Mouse (Mus musculus) brain, embryonic 14.5 days (tissue): ENCODE data around the gene Sbf2. TPM values are rescaled to one million over a fixed set of nuclear protein-coding genes. Genes with fewer than 3 reads are reported as not detected.
"Not testable (repeated sequence)": the region's sequence is repeated elsewhere in the genome, so short reads cannot be mapped to it uniquely, and the experiment has no call there.

Experiments used
- DNase-seq: peaks from one replicate; pipeline ENCODE4 v3.0.0-alpha.2; 2011; ENCODE audit warnings: low read depth
- CTCF ChIP-seq: fragments of 200-500 bp; IDR thresholded peaks from 2 replicates; pipeline ENCODE4 v1.5.1; 2012; ENCODE audit warnings: inconsistent platforms, mild to moderate bottlenecking, moderate library complexity, borderline replicate concordance; ENCODE audit not compliant: insufficient read depth, insufficient read length; ENCODE audit errors: extremely low read depth
- POLR2A ChIP-seq: fragments of 200-500 bp; IDR thresholded peaks from 2 replicates; pipeline ENCODE4 v1.6.1; 2012; ENCODE audit warnings: mild to moderate bottlenecking, inconsistent platforms, borderline replicate concordance; ENCODE audit not compliant: poor library complexity, insufficient read depth, insufficient read length, severe bottlenecking; ENCODE audit errors: extremely low read depth
- polyA plus RNA-seq: library from polyadenylated mRNA; depleted of rRNA; stranded (reverse); fragments of >200 nt; gene quantifications from 2 replicates; pipeline ENCODE4 v1.2.3, GENCODE M21; 2012

Gene Sbf2
- polyA plus RNA-seq, 1 experiment: 79.0 TPM

- TF ChIP-seq CTCF: no peak
- TF ChIP-seq POLR2A: no peak
- peak; percentile 72 for DNase-seq
Measured at GRCm38 (mm10) chr7:110615151-110615631, 469 bp upstream of the Sbf2 start.

DNA sequence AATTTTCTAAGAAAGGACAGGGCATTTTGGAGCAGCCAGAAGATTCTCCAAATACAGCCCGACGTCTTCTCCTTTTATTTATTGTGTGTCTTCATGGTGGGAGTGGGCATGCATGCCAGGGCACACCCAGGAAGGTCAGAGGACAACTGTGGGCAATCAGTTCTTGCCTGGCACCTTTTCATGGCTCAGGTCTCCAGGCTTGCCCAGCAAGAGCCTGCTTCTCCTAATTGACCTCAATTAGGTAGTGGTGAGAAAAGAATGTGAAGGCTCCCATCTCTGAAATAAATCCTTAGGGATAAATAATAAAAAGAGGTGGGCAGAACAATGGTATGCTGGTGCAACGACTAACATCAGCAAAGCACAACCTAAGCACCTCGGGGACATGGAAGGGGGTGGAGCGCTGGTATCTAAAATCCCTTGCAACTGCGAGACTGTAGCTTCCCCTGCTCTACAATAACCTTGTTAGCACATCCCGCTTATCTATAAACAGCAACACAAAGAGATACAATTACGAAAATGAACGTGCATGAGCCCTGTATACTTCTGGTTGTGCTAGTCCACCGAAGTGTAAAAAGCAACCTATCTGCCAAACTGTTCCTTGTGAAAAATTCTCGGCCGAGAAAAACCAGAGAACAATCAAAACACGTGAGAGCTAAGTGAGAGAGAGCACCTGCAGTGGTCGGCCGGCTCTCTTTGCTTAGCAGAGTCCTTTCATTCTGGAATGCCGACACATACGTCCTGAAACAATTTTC, 1.2 kb downstream of the Sbf2 start:
- no peak for TF ChIP-seq CTCF
- TF ChIP-seq POLR2A: no peak
- DNase-seq: no peak

DNA sequence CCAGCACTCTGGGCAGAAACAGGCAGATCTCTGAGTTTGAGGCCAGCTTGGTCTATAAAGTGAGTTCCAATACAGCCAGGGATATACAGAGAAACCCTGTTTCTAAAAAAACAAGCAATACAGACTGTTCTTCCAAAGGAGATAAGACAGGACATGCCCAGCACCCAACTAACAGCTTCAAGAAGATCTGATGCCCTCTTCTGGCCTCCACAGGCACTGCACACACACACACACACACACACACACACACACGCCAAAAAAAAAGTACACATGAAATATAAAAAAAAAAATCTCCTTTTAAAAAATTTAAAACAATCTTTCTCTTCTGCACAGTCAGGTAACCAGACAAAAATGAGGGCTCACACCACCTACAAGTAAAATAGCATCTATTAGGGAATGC, 7.8 kb downstream of the Sbf2 start:
- no peak for TF ChIP-seq CTCF
- no peak for TF ChIP-seq POLR2A
- DNase-seq: no peak

- TF ChIP-seq POLR2A (no peak), CTCF (no peak)
- DNase-seq: no peak
Measured at GRCm38 (mm10) chr7:110605476-110605875, 9.2 kb downstream of the Sbf2 start.

DNA sequence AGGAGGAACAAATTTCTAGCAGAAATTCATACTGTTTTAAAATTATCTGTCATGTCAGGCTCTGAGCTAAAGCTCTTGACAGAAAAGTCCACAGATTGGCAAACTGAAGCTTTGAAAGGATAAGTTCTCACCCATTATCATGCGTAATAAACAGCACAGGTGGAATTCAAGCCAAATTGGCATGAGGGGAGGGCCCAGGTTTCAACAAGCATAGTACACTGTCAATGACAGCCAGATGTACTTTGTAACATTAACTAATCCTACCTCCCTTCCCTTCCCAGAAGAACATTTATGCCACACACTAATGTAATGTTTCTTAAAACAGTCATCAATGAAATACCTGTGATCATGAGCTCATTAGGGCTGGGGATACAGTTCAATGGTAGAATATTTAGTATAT, 17.6 kb downstream of the Sbf2 start:
- TF ChIP-seq CTCF: no peak
- TF ChIP-seq POLR2A: no peak
- DNase-seq: no peak

DNA sequence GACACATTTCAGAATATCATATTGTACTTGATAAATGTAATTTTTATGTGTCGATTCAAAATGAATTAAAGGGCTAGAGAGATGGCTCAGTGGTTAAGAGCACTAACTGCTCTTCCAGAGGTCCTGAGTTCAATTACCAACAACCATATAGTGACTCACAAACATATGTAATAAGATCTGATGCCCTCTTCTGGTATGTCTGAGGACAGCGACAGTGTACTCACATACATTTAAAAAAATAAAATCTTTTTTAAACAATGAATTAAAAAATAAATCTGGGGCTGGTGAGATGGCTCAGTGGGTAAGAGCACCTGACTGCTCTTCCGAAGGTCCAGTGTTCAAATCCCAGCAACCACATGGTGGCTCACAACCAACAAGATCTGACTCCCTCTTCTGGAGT, 20.7 kb downstream of the Sbf2 start:
- DNase-seq: not testable (repeated sequence)

DNA sequence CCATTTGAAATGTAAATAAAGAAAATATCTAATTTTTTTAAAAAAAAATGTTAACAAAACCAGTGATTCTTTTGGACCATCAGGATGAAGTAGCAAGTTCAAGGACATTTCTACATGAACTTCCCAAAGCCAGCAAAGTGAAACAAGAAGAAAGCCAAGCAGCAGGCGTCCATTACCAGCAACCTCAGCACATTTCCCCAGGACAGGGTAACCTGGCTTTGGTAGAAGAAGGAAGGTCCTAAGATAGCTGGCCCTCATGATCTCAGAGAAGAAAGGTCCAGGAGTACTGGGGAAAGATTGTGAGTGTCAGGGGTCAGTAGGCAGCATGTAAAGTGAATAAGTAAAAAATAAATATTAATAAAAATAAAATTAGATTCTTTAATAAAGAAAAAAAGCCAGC, 27.0 kb downstream of the Sbf2 start:
- TF ChIP-seq POLR2A (no peak), CTCF (no peak)
- no peak for DNase-seq

DNA sequence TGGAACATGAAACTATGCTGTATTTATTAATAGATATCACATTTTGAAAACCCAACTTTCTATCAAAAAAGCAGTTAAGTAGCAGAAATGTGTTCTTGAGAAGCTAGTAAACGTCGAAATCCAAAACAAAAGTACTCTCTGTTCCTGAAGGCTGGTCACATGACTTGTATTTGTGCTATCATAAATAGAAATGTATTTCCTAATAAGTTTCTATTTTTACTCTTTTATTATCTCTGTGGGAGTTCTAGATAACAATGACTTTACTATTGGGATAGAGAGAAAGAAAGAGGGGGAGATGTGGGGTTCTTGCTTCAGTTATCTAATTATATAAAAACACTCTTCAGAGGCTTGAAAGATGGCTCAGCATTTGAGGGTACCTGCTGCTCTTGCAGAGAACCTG, 29.5 kb downstream of the Sbf2 start:
- no peak for DNase-seq
- TF ChIP-seq CTCF (no peak), POLR2A (no peak)

GRCm38 (mm10) chr7:110584159-110584558, 30.6 kb downstream of the Sbf2 start:
- DNase-seq: no peak
- no peak for TF ChIP-seq CTCF
- no peak for TF ChIP-seq POLR2A

DNA sequence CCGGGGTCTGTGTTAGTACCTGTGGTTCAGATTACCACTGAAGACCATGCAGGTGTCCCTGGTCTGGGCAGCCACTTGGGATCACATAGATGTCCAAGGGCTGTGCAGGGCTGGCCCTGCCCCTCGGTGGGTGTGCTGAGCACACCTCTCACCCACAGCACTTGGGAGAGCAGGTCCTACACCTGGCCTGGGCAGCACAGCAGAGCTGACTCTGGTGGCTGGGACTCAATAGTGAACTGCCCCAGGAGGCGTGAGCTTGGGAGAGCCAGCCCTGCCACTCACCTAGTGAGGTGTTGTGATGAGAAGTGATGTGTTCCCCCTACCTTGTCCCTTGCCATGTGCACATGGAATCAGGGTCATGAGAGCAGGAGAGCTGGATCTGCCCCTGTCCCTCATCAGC, 31.0 kb downstream of the Sbf2 start:
- TF ChIP-seq CTCF: no peak
- TF ChIP-seq POLR2A: no peak
- no peak for DNase-seq

- TF ChIP-seq POLR2A: no peak
- no peak for TF ChIP-seq CTCF
- DNase-seq: peak; percentile 30
Measured at GRCm38 (mm10) chr7:110565815-110566549, 48.7 kb downstream of the Sbf2 start.

GRCm38 (mm10) chr7:110561647-110562046, 53.1 kb downstream of the Sbf2 start:
- TF ChIP-seq CTCF (no peak), POLR2A (no peak)
- DNase-seq: no peak
